Mouse (Mus musculus): ENCODE measurements around the gene Dok7. TPM values are rescaled to one million over a fixed set of nuclear protein-coding genes. Genes with fewer than 3 reads are reported as not detected.

The Dok7 gene
- total and polyA plus RNA-seq, 3 experiments, result not detected

DNA sequence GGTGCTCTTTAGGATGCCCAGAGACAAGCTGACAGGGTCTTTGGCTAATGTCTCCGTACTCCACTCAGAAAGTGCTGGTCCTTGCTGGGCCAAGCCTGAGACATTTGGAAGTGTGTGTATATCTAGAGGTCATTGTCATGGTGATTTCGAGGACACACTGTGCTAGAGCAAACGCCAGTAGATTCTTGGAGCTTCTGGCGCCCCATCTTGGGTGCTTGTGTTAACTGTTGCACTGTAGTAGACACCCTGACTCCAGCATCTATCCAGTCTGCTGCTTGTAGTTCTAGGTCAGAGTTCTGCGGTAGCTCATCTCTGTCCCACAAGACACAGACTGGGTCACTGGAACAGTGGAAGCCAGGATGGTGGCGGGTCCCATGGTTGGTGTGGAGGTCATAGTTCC is 15.3 kb downstream of the Dok7 start:
- H3K27me3 ChIP-seq (replicated peaks), result peaks cover 94% of the 10 kb centered on the region
- no peak overlapping the region for H3K4me2 ChIP-seq (ENCODE audit: insufficient read depth, low read depth, poor library complexity, severe bottlenecking)
- dilution Hi-C loops (cut with MboI; ENCODE audit: extremely low pct_ligation_motif_present, extremely low pct_unique_long_range_greater_than_20kb, low sequenced_read_pairs), result no loop called here

GRCm38 (mm10) chr5:35073235-35073634 is 16.7 kb downstream of the Dok7 start:
- in situ Hi-C loops (cut with MboI; ENCODE audit: low pct_ligation_motif_present, low pct_unique_long_range_greater_than_20kb, low sequenced_read_pairs) (no loop called here), dilution Hi-C loops (cut with MboI; ENCODE audit: extremely low pct_ligation_motif_present, extremely low pct_unique_long_range_greater_than_20kb, low sequenced_read_pairs) (no loop called here)
- DNase-seq (ENCODE audit: extremely low read depth), result no peak
- Histone ChIP-seq H3K27me3 (replicated peaks) (peaks cover 99% of the 10 kb centered on the region), H3K4me1 (ENCODE audit: control insufficient read depth in 1 of 2, insufficient read depth in 2 of 2) (no peaks in the 10 kb centered on the region), H3K36me3 (replicated peaks in 1 of 2; ENCODE audit: control insufficient read depth in 1 of 2, insufficient read depth in 1 of 2, low read length in 1 of 2) (no peaks in the 10 kb centered on the region), H3K4me3 (replicated peaks in 1 of 3; ENCODE audit: low read depth in 2 of 3, low read length in 2 of 3, poor library complexity in 1 of 3) (no peak overlapping the region), H3K79me2 (replicated peaks; ENCODE audit: control insufficient read depth, extremely low read depth, insufficient read depth, poor library complexity, severe bottlenecking) (no peaks in the 10 kb centered on the region), H3K9me3 (replicated peaks; ENCODE audit: low read length) (no peaks in the 10 kb centered on the region), H3K4me2 (ENCODE audit: insufficient read depth, low read depth, poor library complexity, severe bottlenecking) (no peak overlapping the region), H3K27ac (ENCODE audit: insufficient read depth, low read depth) (no peak overlapping the region), H3K9ac (ENCODE audit: insufficient read depth, low read depth) (no peak overlapping the region)
- TF ChIP-seq E2F4 (IDR thresholded peaks at IDR 0.05; ENCODE audit: insufficient replicate concordance, low read depth, low read length) (no peak), MAZ (IDR thresholded peaks at IDR 0.05; ENCODE audit: low read depth, low read length) (no peak), PAX5 (IDR thresholded peaks at IDR 0.05; ENCODE audit: low read length) (no peak), POLR2AphosphoS2 (IDR thresholded peaks at IDR 0.05; ENCODE audit: low read depth, low read length) (no peak), MEF2A (IDR thresholded peaks at IDR 0.05; ENCODE audit: borderline replicate concordance, low read depth, low read length) (no peak), ZC3H11A (IDR thresholded peaks at IDR 0.05; ENCODE audit: low read depth, low read length) (no peak), CHD1 (IDR thresholded peaks at IDR 0.05; ENCODE audit: low read depth, low read length) (no peak), IRF4 (IDR thresholded peaks at IDR 0.05; ENCODE audit: low read depth, low read length) (no peak)

More for the DNA sequence above, 15.3 kb downstream of the Dok7 start:
- Histone ChIP-seq H3K27ac (ENCODE audit: insufficient read depth, low read depth) (no peak overlapping the region), H3K4me1 (ENCODE audit: control insufficient read depth in 1 of 2, insufficient read depth in 2 of 2) (no peaks in the 10 kb centered on the region), H3K9me3 (replicated peaks; ENCODE audit: low read length) (no peaks in the 10 kb centered on the region), H3K9ac (ENCODE audit: insufficient read depth, low read depth) (no peak overlapping the region), H3K4me3 (replicated peaks in 1 of 3; ENCODE audit: low read depth in 2 of 3, low read length in 2 of 3, poor library complexity in 1 of 3) (no peak overlapping the region), H3K79me2 (replicated peaks; ENCODE audit: control insufficient read depth, extremely low read depth, insufficient read depth, poor library complexity, severe bottlenecking) (no peaks in the 10 kb centered on the region), H3K36me3 (replicated peaks in 1 of 2; ENCODE audit: control insufficient read depth in 1 of 2, insufficient read depth in 1 of 2, low read length in 1 of 2) (no peaks in the 10 kb centered on the region)
- in situ Hi-C loops (cut with MboI; ENCODE audit: low pct_ligation_motif_present, low pct_unique_long_range_greater_than_20kb, low sequenced_read_pairs), result no loop called here
- no peak for DNase-seq (ENCODE audit: extremely low read depth)
- TF ChIP-seq TCF12 (IDR thresholded peaks at IDR 0.05; ENCODE audit: low read depth, low read length) (no peak), ZC3H11A (IDR thresholded peaks at IDR 0.05; ENCODE audit: low read depth, low read length) (no peak)

- Histone ChIP-seq H3K27ac (ENCODE audit: insufficient read depth, low read depth) (no peak overlapping the region), H3K79me2 (replicated peaks; ENCODE audit: control insufficient read depth, extremely low read depth, insufficient read depth, poor library complexity, severe bottlenecking) (no peaks in the 10 kb centered on the region), H3K36me3 (replicated peaks in 1 of 2; ENCODE audit: control insufficient read depth in 1 of 2, insufficient read depth in 1 of 2, low read length in 1 of 2) (no peaks in the 10 kb centered on the region), H3K27me3 (replicated peaks) (peaks cover 99% of the 10 kb centered on the region), H3K9ac (ENCODE audit: insufficient read depth, low read depth) (no peak overlapping the region), H3K9me3 (replicated peaks; ENCODE audit: low read length) (no peaks in the 10 kb centered on the region), H3K4me2 (ENCODE audit: insufficient read depth, low read depth, poor library complexity, severe bottlenecking) (no peak overlapping the region), H3K4me1 (ENCODE audit: control insufficient read depth in 1 of 2, insufficient read depth in 2 of 2) (no peaks in the 10 kb centered on the region; a peak in 1 of 4 replicates), H3K4me3 (replicated peaks in 1 of 3; ENCODE audit: low read depth in 2 of 3, low read length in 2 of 3, poor library complexity in 1 of 3) (no peak overlapping the region)
- dilution Hi-C loops (cut with MboI; ENCODE audit: extremely low pct_ligation_motif_present, extremely low pct_unique_long_range_greater_than_20kb, low sequenced_read_pairs), result no loop called here
- in situ Hi-C loops (cut with MboI; ENCODE audit: low pct_ligation_motif_present, low pct_unique_long_range_greater_than_20kb, low sequenced_read_pairs), result no loop called here
- no peak for TF ChIP-seq ZKSCAN1 (IDR thresholded peaks at IDR 0.05; ENCODE audit: borderline replicate concordance, low read depth, low read length)
- no peak for DNase-seq (ENCODE audit: extremely low read depth)
Measured at GRCm38 (mm10) chr5:35073992-35074391, 17.4 kb downstream of the Dok7 start.
